Mouse (Mus musculus): Measurements from ENCODE around the gene Tmub2.

- no peak for TF ChIP-seq CTCF (IDR thresholded peaks at IDR 0.05; ENCODE audit: borderline replicate concordance, extremely low read depth, insufficient read depth, insufficient read length)
- TF ChIP-seq POLR2A (IDR thresholded peaks at IDR 0.05; ENCODE audit: borderline replicate concordance, extremely low read depth, insufficient read depth, insufficient read length, poor library complexity, severe bottlenecking) = peak; percentile 66; the same call in 1 of the 2 replicates
Observed at GRCm38 (mm10) chr11:102317901-102318575, 33.3 kb downstream of the Tmub2 start.

Measured in brain, embryonic 14.5 days (tissue).